Mouse (Mus musculus): Measurements from ENCODE around the gene Pou2f2. TPM values are rescaled to one million over a fixed set of nuclear protein-coding genes. Genes with fewer than 3 reads are reported as not detected.

The Pou2f2 gene
- polyA plus RNA-seq, 1 experiment from 2014 or later, result 2.0 TPM

GRCm38 (mm10) chr7:25133092-25134049 is 46.2 kb downstream of the Pou2f2 start:
- Histone ChIP-seq H3K4me2 (replicated peaks) (peak overlapping the region; percentile 44), H3K36me3 (no peaks in the 10 kb centered on the region), H3K9ac (no peak overlapping the region), H3K9me3 (replicated peaks) (no peaks in the 10 kb centered on the region), H3K4me3 (replicated peaks) (peak overlapping the region; percentile 17), H3K4me1 (peaks cover 7% of the 10 kb centered on the region; the same call in 1 of the 2 replicates), H3K27ac (replicated peaks) (no peak overlapping the region), H3K27me3 (peaks cover 61% of the 10 kb centered on the region)
- 7% methylated on average over 38 of the region's 38 CpGs for WGBS
- peak; percentile 59; the same call in 1 of the 2 replicates for ATAC-seq (ENCODE audit: insufficient number of reproducible peaks, low FRiP score, low TSS enrichment, low read depth)

- Histone ChIP-seq H3K36me3 (no peaks in the 10 kb centered on the region), H3K9me3 (replicated peaks) (no peaks in the 10 kb centered on the region), H3K27ac (replicated peaks) (no peak overlapping the region), H3K4me1 (peaks cover 7% of the 10 kb centered on the region; the same call in 1 of the 2 replicates), H3K4me3 (replicated peaks) (no peak overlapping the region), H3K4me2 (replicated peaks) (peak overlapping the region; percentile 2; the same call in 1 of the 2 replicates), H3K9ac (no peak overlapping the region), H3K27me3 (peaks cover 55% of the 10 kb centered on the region)
- WGBS, result 7% methylated on average over 25 of the region's 25 CpGs
- ATAC-seq (ENCODE audit: insufficient number of reproducible peaks, low FRiP score, low TSS enrichment, low read depth), result no peak
Observed at GRCm38 (mm10) chr7:25132318-25132960, 47.1 kb downstream of the Pou2f2 start.

GRCm38 (mm10) chr7:25131247-25131646 is 48.3 kb downstream of the Pou2f2 start:
- peaks cover 53% of the 10 kb centered on the region for H3K27me3 ChIP-seq
- no peak overlapping the region for H3K27ac ChIP-seq (replicated peaks)
- no peak overlapping the region for H3K9ac ChIP-seq
- H3K4me2 ChIP-seq (replicated peaks), result no peak overlapping the region
- peaks cover 7% of the 10 kb centered on the region; the same call in 1 of the 2 replicates for H3K4me1 ChIP-seq
- no peaks in the 10 kb centered on the region for H3K9me3 ChIP-seq (replicated peaks)
- WGBS, result 84% methylated on average over 11 of the region's 11 CpGs
- no peaks in the 10 kb centered on the region for H3K36me3 ChIP-seq
- H3K4me3 ChIP-seq (replicated peaks), result no peak overlapping the region
- no peak for ATAC-seq (ENCODE audit: insufficient number of reproducible peaks, low FRiP score, low TSS enrichment, low read depth)

GRCm38 (mm10) chr7:25130565-25130964 is 49.0 kb downstream of the Pou2f2 start:
- Histone ChIP-seq H3K9me3 (replicated peaks) (no peaks in the 10 kb centered on the region), H3K4me3 (replicated peaks) (no peak overlapping the region), H3K27ac (replicated peaks) (no peak overlapping the region), H3K9ac (no peak overlapping the region), H3K36me3 (no peaks in the 10 kb centered on the region), H3K4me1 (peaks cover 7% of the 10 kb centered on the region; the same call in 1 of the 2 replicates), H3K27me3 (peaks cover 47% of the 10 kb centered on the region), H3K4me2 (replicated peaks) (no peak overlapping the region)
- no peak for ATAC-seq (ENCODE audit: insufficient number of reproducible peaks, low FRiP score, low TSS enrichment, low read depth)
- WGBS, result 62% methylated on average over 11 of the region's 11 CpGs

- WGBS, result 62% methylated on average over 13 of the region's 13 CpGs
Observed at GRCm38 (mm10) chr7:25129390-25129979, 50.0 kb downstream of the Pou2f2 start.

GRCm38 (mm10) chr7:25127971-25128370 is 51.6 kb downstream of the Pou2f2 start:
- 61% methylated on average over 9 of the region's 9 CpGs for WGBS
- no peak overlapping the region for H3K27ac ChIP-seq (replicated peaks)
- H3K4me3 ChIP-seq (replicated peaks), result no peak overlapping the region
- H3K4me2 ChIP-seq (replicated peaks), result no peak overlapping the region
- no peaks in the 10 kb centered on the region for H3K36me3 ChIP-seq
- 0 out of 2 replicates have a peak, but pooled peaks cover 4% of the 10 kb centered on the region for H3K4me1 ChIP-seq
- no peak for ATAC-seq (ENCODE audit: insufficient number of reproducible peaks, low FRiP score, low TSS enrichment, low read depth)
- H3K9me3 ChIP-seq (replicated peaks), result no peaks in the 10 kb centered on the region
- no peak overlapping the region for H3K9ac ChIP-seq
- H3K27me3 ChIP-seq, result peaks cover 21% of the 10 kb centered on the region

More at GRCm38 (mm10) chr7:25129390-25129979, 50.0 kb downstream of the Pou2f2 start:
- no peaks in the 10 kb centered on the region for H3K9me3 ChIP-seq (replicated peaks)
- peaks cover 7% of the 10 kb centered on the region; the same call in 1 of the 2 replicates for H3K4me1 ChIP-seq
- no peaks in the 10 kb centered on the region for H3K36me3 ChIP-seq
- no peak overlapping the region for H3K4me3 ChIP-seq (replicated peaks)
- H3K27ac ChIP-seq (replicated peaks), result no peak overlapping the region
- H3K27me3 ChIP-seq, result peaks cover 36% of the 10 kb centered on the region
- no peak overlapping the region for H3K4me2 ChIP-seq (replicated peaks)
- no peak for ATAC-seq (ENCODE audit: insufficient number of reproducible peaks, low FRiP score, low TSS enrichment, low read depth)
- no peak overlapping the region for H3K9ac ChIP-seq

- H3K4me2 ChIP-seq (replicated peaks), result no peak overlapping the region
- H3K9me3 ChIP-seq (replicated peaks), result no peaks in the 10 kb centered on the region
- no peak overlapping the region for H3K27ac ChIP-seq (replicated peaks)
- no peak overlapping the region for H3K9ac ChIP-seq
- H3K36me3 ChIP-seq, result no peaks in the 10 kb centered on the region
- 0 out of 2 replicates have a peak, but pooled peaks cover 2% of the 10 kb centered on the region for H3K27me3 ChIP-seq
- WGBS, result 74% methylated on average over 10 of the region's 10 CpGs
- no peak for ATAC-seq (ENCODE audit: insufficient number of reproducible peaks, low FRiP score, low TSS enrichment, low read depth)
- no peaks in the 10 kb centered on the region for H3K4me1 ChIP-seq
- no peak overlapping the region for H3K4me3 ChIP-seq (replicated peaks)
Observed at GRCm38 (mm10) chr7:25125716-25126281, 53.7 kb downstream of the Pou2f2 start.

GRCm38 (mm10) chr7:25121240-25121786 is 58.2 kb downstream of the Pou2f2 start:
- 63% methylated on average over 13 of the region's 13 CpGs for WGBS

GRCm38 (mm10) chr7:25120061-25120834 is 59.3 kb downstream of the Pou2f2 start:
- H3K9ac ChIP-seq, result no peak overlapping the region

More at GRCm38 (mm10) chr7:25121240-25121786, 58.2 kb downstream of the Pou2f2 start:
- Histone ChIP-seq H3K4me2 (replicated peaks) (no peak overlapping the region), H3K27ac (replicated peaks) (no peak overlapping the region), H3K27me3 (no peaks in the 10 kb centered on the region), H3K4me1 (no peaks in the 10 kb centered on the region), H3K4me3 (replicated peaks) (no peak overlapping the region), H3K9me3 (replicated peaks) (no peaks in the 10 kb centered on the region), H3K9ac (no peak overlapping the region), H3K36me3 (no peaks in the 10 kb centered on the region)
- no peak for ATAC-seq (ENCODE audit: insufficient number of reproducible peaks, low FRiP score, low TSS enrichment, low read depth)

GRCm38 (mm10) chr7:25112956-25113603 is 66.4 kb downstream of the Pou2f2 start:
- H3K27ac ChIP-seq (replicated peaks), result no peak overlapping the region
- H3K4me1 ChIP-seq, result no peaks in the 10 kb centered on the region
- no peaks in the 10 kb centered on the region for H3K27me3 ChIP-seq
- no peak for ATAC-seq (ENCODE audit: insufficient number of reproducible peaks, low FRiP score, low TSS enrichment, low read depth)
- WGBS, result 77% methylated on average over 16 of the region's 16 CpGs
- H3K4me2 ChIP-seq (replicated peaks), result no peak overlapping the region
- H3K9ac ChIP-seq, result no peak overlapping the region
- H3K4me3 ChIP-seq (replicated peaks), result no peak overlapping the region
- H3K36me3 ChIP-seq, result no peaks in the 10 kb centered on the region
- no peaks in the 10 kb centered on the region for H3K9me3 ChIP-seq (replicated peaks)

More at GRCm38 (mm10) chr7:25120061-25120834, 59.3 kb downstream of the Pou2f2 start:
- Histone ChIP-seq H3K36me3 (no peaks in the 10 kb centered on the region), H3K4me3 (replicated peaks) (no peak overlapping the region), H3K4me1 (no peaks in the 10 kb centered on the region), H3K4me2 (replicated peaks) (no peak overlapping the region), H3K27ac (replicated peaks) (no peak overlapping the region), H3K27me3 (no peaks in the 10 kb centered on the region), H3K9me3 (replicated peaks) (no peaks in the 10 kb centered on the region)
- no peak for ATAC-seq (ENCODE audit: insufficient number of reproducible peaks, low FRiP score, low TSS enrichment, low read depth)
- 66% methylated on average over 15 of the region's 25 CpGs for WGBS

All from embryonic facial prominence, embryonic 15.5 days (tissue).